Mouse (Mus musculus): Measurements from ENCODE around the gene Cckbr.

GRCm38 (mm10) chr7:105481505-105482411 lies 56.2 kb downstream of the Cckbr start, which contains the start of gene Cavin3:
- peak; percentile 72 for TF ChIP-seq POLR2A (IDR thresholded peaks at IDR 0.05; ENCODE audit: insufficient read length, low read depth)
- TF ChIP-seq CEBPB (IDR thresholded peaks at IDR 0.05; ENCODE audit: insufficient read depth, poor library complexity, severe bottlenecking), result no peak
- TF ChIP-seq SRF (IDR thresholded peaks at IDR 0.05; ENCODE audit: control insufficient read depth, insufficient read length, low read depth), result no peak
- TF ChIP-seq TCF12 (IDR thresholded peaks at IDR 0.05; ENCODE audit: insufficient read depth, poor library complexity, severe bottlenecking), result no peak
- no peak for TF ChIP-seq MAX (IDR thresholded peaks at IDR 0.05; ENCODE audit: low read depth)
- TF ChIP-seq USF1 (IDR thresholded peaks at IDR 0.05; ENCODE audit: low read depth), result no peak
- TF ChIP-seq E2F4 (IDR thresholded peaks at IDR 0.05; ENCODE audit: insufficient read depth), result no peak
- peak in 2 of 3 experiments; percentile 89 for TF ChIP-seq MYOG (IDR thresholded peaks at IDR 0.05; ENCODE audit: control insufficient read depth in 1 of 3, insufficient read depth in 1 of 3, insufficient read length in 2 of 3, low read depth in 2 of 3)
- TF ChIP-seq POLR2AphosphoS2 (IDR thresholded peaks at IDR 0.05; ENCODE audit: insufficient read length, low read depth), result peak; percentile 57
- TF ChIP-seq MYOD1 (IDR thresholded peaks at IDR 0.05; ENCODE audit: control insufficient read depth in 1 of 3, insufficient read length in 2 of 3, low read depth in 2 of 3), result peak in 2 of 3 experiments; percentile 74 to 92
- no peak for TF ChIP-seq REST (IDR thresholded peaks at IDR 0.05; ENCODE audit: insufficient read depth, insufficient read length)
